Mouse (Mus musculus) bone marrow, adult 2 months (tissue): ENCODE results near the gene Smg1.

Source experiments
- CTCF ChIP-seq: fragments of 200-500 bp; IDR thresholded peaks from 2 replicates; pipeline ENCODE4 v1.5.1; 2011; ENCODE audit warnings: low read length, control low read depth; ENCODE audit not compliant: control insufficient read depth, insufficient read depth
- POLR2A ChIP-seq: fragments of 200-500 bp; IDR thresholded peaks from 2 replicates; pipeline ENCODE4 v1.6.1; 2011; ENCODE audit warnings: low read depth, mild to moderate bottlenecking, control low read depth, low read length, borderline replicate concordance; ENCODE audit not compliant: control insufficient read depth

GRCm38 (mm10) chr7:118104458-118105052 is 138.9 kb downstream of the Smg1 start:
- TF ChIP-seq CTCF: no peak
- no peak for TF ChIP-seq POLR2A
